Mouse (Mus musculus) midbrain, postnatal 0 days (tissue): ENCODE measurements around the gene Gm20518. TPM values are rescaled to one million over a fixed set of nuclear protein-coding genes. Genes with fewer than 3 reads are reported as not detected.
A peak's percentile ranks its signal among the peaks of the same experiment; 100 is the strongest.

Source experiments
- ATAC-seq: fragments of 200-750 bp; cut with Nextera tagmentation; 2 replicates; pipeline ENCODE4 v1.8.0; 2017; ENCODE audit warnings: moderate number of reproducible peaks, mild to moderate bottlenecking, moderate TSS enrichment, moderate library complexity; ENCODE audit not compliant: low FRiP score
- DNase-seq: peaks from one replicate; pipeline ENCODE4 v3.0.0-alpha.2; 2015; ENCODE audit warnings: low spot score
- H3K27ac ChIP-seq: fragments of 300-500 bp; sonication (generic); 2 replicates; pipeline ENCODE4 v1.5.1; 2014; ENCODE audit warnings: low read depth, mild to moderate bottlenecking, low read length, mixed read lengths
- H3K27me3 ChIP-seq: fragments of 300-500 bp; sonication (generic); 2 replicates; pipeline ENCODE4 v1.6.1; 2014; ENCODE audit warnings: low read length, control low read depth, mixed read lengths; ENCODE audit not compliant: insufficient read depth
- H3K36me3 ChIP-seq: fragments of 300-500 bp; sonication (generic); 2 replicates; pipeline ENCODE4 v1.6.1; 2014; ENCODE audit warnings: low read length, control low read depth, mixed read lengths; ENCODE audit not compliant: insufficient read depth
- H3K4me1 ChIP-seq: fragments of 300-500 bp; sonication (generic); 2 replicates; pipeline ENCODE4 v1.6.1; 2014; ENCODE audit warnings: mild to moderate bottlenecking, control low read depth, antibody characterized with exemption, low read length, mixed read lengths; ENCODE audit not compliant: insufficient read depth
- H3K4me2 ChIP-seq: fragments of 300-500 bp; sonication (generic); 2 replicates; pipeline ENCODE4 v1.6.1; 2014; ENCODE audit warnings: low read depth, mild to moderate bottlenecking, low read length, mixed read lengths; ENCODE audit not compliant: poor library complexity, severe bottlenecking
- H3K4me3 ChIP-seq: fragments of 300-500 bp; sonication (generic); 2 replicates; pipeline ENCODE4 v1.5.1; 2014; ENCODE audit warnings: low read depth, mild to moderate bottlenecking, low read length, moderate library complexity
- H3K9ac ChIP-seq: fragments of 300-500 bp; sonication (generic); replicated peaks from 2 replicates; pipeline ENCODE4 v1.6.1; 2014; ENCODE audit warnings: mild to moderate bottlenecking, low read length, moderate library complexity, mixed read lengths; ENCODE audit not compliant: poor library complexity, severe bottlenecking
- H3K9me3 ChIP-seq: fragments of 300-500 bp; sonication (generic); 2 replicates; pipeline ENCODE4 v1.6.1; 2016; ENCODE audit warnings: low read length, control low read depth
- CTCF ChIP-seq: IDR thresholded peaks from 2 replicates; pipeline ENCODE4 v1.5.1; 2016; ENCODE audit warnings: antibody characterized with exemption, mild to moderate bottlenecking
- WGBS: fragments of 180-500 bp; shearing (Covaris S2); extraction: QIAGEN DNeasy Blood & Tissue Kit; methylation state at CpG from one replicate; pipeline ENCODE4 v1.1.7; 2014; 5-methylcytosine and 5-hydroxymethylcytosine counted together
- polyA plus RNA-seq: library from polyadenylated mRNA; unstranded; fragments of >200 nt; fragmentation: Nextera tagmentation; extraction: Ambion mirVana; gene quantifications from 2 replicates; pipeline ENCODE4 v1.2.1, GENCODE M21; 2015
- total RNA-seq: library from RNA; depleted of rRNA; stranded (reverse); fragments of >200 nt; gene quantifications from 2 replicates; pipeline ENCODE4 v1.2.3, GENCODE M21; 2014

Gene Gm20518
- total and polyA plus RNA-seq, 2 experiments from 2014 or later = 0.15 to 1.6 TPM

GRCm38 (mm10) chr16:17797812-17798311 lies 93.6 kb downstream of the Gm20518 start:
- H3K4me1 ChIP-seq = peaks cover 9% of the 10 kb centered on the region
- H3K36me3 ChIP-seq = peaks cover 3% of the 10 kb centered on the region; the same call in 1 of the 2 replicates
- H3K27me3 ChIP-seq = peaks cover 64% of the 10 kb centered on the region
- 0 out of 2 replicates have a peak overlapping the region, but pooled peaks have one; percentile 52 for H3K9ac ChIP-seq
- TF ChIP-seq CTCF = no peak
- H3K4me3 ChIP-seq = peak overlapping the region; percentile 50; the same call in 1 of the 2 replicates
- H3K9me3 ChIP-seq = no peaks in the 10 kb centered on the region
- ATAC-seq = no peak
- H3K4me2 ChIP-seq = peak overlapping the region; percentile 97
- H3K27ac ChIP-seq = no peak overlapping the region
- WGBS = 2% methylated on average over 29 of the region's 29 CpGs
- DNase-seq = no peak

GRCm38 (mm10) chr16:17796971-17797811 lies 94.3 kb downstream of the Gm20518 start, which contains the start of gene Scarf2:
Gene Scarf2, plus strand, starts transcription at chr16:17797282.
- Histone ChIP-seq H3K4me3 (peak within 1 kb of the TSS; percentile 50), H3K9me3 (no peaks in the 10 kb centered on the region), H3K4me2 (peak within 1 kb of the TSS; percentile 97), H3K9ac (peak within 1 kb of the TSS; percentile 52), H3K4me1 (peaks cover 3% of the 10 kb centered on the region; the same call in 1 of the 2 replicates), H3K36me3 (peaks cover 4% of the 10 kb centered on the region; the same call in 1 of the 2 replicates), H3K27ac (no peak within 1 kb of the TSS), H3K27me3 (peaks cover 58% of the 10 kb centered on the region)
- no peak for DNase-seq
- no peak for TF ChIP-seq CTCF
- ATAC-seq = peak; percentile 27; the same call in 1 of the 2 replicates
- WGBS = 1% methylated on average over 67 of the region's 81 CpGs

GRCm38 (mm10) chr16:17796519-17796918 lies 95.0 kb downstream of the Gm20518 start:
- DNase-seq = no peak
- no peak for ATAC-seq
- Histone ChIP-seq H3K36me3 (peaks cover 4% of the 10 kb centered on the region; the same call in 1 of the 2 replicates), H3K4me3 (peak overlapping the region; percentile 50; the same call in 1 of the 2 replicates), H3K4me2 (peak overlapping the region; percentile 97), H3K4me1 (peaks cover 3% of the 10 kb centered on the region; the same call in 1 of the 2 replicates), H3K27me3 (peaks cover 51% of the 10 kb centered on the region), H3K27ac (no peak overlapping the region), H3K9me3 (no peaks in the 10 kb centered on the region), H3K9ac (no peak overlapping the region)
- TF ChIP-seq CTCF = no peak

GRCm38 (mm10) chr16:17795643-17796042 lies 95.8 kb downstream of the Gm20518 start:
- peaks cover 42% of the 10 kb centered on the region for H3K27me3 ChIP-seq
- no peak; the same call in 1 of the 2 replicates for TF ChIP-seq CTCF

GRCm38 (mm10) chr16:17794047-17794446 lies 97.4 kb downstream of the Gm20518 start:
- TF ChIP-seq CTCF = no peak
- 83% methylated on average over 4 of the region's 4 CpGs for WGBS
- no peak overlapping the region for H3K4me2 ChIP-seq
- no peak overlapping the region for H3K9ac ChIP-seq
- H3K27me3 ChIP-seq = peaks cover 28% of the 10 kb centered on the region
- ATAC-seq (no peak), DNase-seq (no peak)
- peaks cover 13% of the 10 kb centered on the region for H3K36me3 ChIP-seq
- H3K9me3 ChIP-seq = no peaks in the 10 kb centered on the region
- H3K4me1 ChIP-seq = peaks cover 3% of the 10 kb centered on the region; the same call in 1 of the 2 replicates
- no peak overlapping the region for H3K4me3 ChIP-seq
- H3K27ac ChIP-seq = no peak overlapping the region

More at GRCm38 (mm10) chr16:17795643-17796042, 95.8 kb downstream of the Gm20518 start:
- H3K9me3 ChIP-seq = no peaks in the 10 kb centered on the region
- H3K9ac ChIP-seq = no peak overlapping the region
- H3K4me1 ChIP-seq = peaks cover 3% of the 10 kb centered on the region; the same call in 1 of the 2 replicates
- no peak overlapping the region for H3K4me2 ChIP-seq
- H3K27ac ChIP-seq = no peak overlapping the region
- H3K36me3 ChIP-seq = peaks cover 4% of the 10 kb centered on the region; the same call in 1 of the 2 replicates
- WGBS = 64% methylated on average over 5 of the region's 5 CpGs
- no peak overlapping the region for H3K4me3 ChIP-seq
- ATAC-seq (no peak), DNase-seq (no peak)
